Comparison of ENCODE assay signal across 8 mouse cellular contexts in the genomic region with DNA sequence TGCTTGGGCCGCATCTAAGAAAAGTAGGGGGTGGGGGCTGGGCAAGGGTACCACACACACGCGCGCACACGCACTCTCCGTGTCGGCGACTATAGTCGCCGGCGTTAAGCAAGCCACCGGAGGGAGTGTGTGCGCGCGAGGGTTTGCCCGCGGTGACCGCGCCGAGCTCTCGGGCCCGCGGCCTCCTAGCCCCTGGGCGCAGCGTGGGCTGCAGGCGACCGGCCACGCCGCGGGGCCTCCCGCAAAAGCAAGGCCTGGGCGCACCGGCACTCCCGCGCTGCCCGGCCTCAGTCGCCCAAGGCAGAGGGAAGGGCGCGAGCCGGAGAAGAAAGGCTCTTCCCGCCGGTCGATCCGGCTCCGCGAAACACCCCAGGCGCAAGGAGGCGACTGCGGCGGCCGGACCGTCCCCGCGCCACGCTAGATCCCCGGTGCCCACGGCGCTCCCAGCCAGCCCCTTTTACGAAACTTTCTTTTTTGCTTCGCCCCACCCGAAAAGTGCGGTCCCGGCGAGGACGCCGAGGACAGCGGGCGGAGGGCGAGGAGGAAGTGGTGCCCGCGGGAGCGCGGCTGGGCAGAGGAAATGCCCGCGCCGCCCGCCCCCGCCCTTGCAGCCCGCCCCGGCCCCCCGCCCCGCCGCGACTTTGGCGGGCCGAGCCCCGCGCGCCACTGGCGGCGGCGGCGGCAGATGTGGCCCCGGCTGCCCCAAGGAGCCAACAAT. TPM values are rescaled to one million over a fixed set of nuclear protein-coding genes. Genes with fewer than 3 reads are reported as not detected.
DNase-seq lines count a peak whose midpoint lies in the region; ATAC-seq lines count a peak whose summit lies in the region.

No protein-coding gene starts in this region.

- peak overlapping the region; percentile 85 for H3K4me2 ChIP-seq in heart, embryonic 13.5 days

- H3K27ac ChIP-seq in embryonic facial prominence, embryonic 10.5 days (replicated peaks): peak overlapping the region; percentile 99
- peak overlapping the region; percentile 97 for H3K27ac ChIP-seq in heart, embryonic 13.5 days (replicated peaks)

- H3K9me3 ChIP-seq in erythroblast, embryonic 14.5 days (ENCODE audit: control insufficient read depth, low read length): no peaks in the 10 kb centered on the region
- no peaks in the 10 kb centered on the region for H3K9me3 ChIP-seq in embryonic facial prominence, embryonic 10.5 days
- H3K9me3 ChIP-seq in heart, embryonic 13.5 days: no peaks in the 10 kb centered on the region

- DNase-seq in ZHBTc4 (ENCODE audit: low read depth, low spot score): peak; percentile 44
- DNase-seq in embryonic facial prominence, embryonic 10.5 days (ENCODE audit: low spot score): peak; percentile 75
- DNase-seq in kidney, postnatal 4 days: peak; percentile 70 to 76
- DNase-seq in yolk sac, embryonic 10.5 days (ENCODE audit: low spot score): peak; percentile 52

- H3K27me3 ChIP-seq in erythroblast, embryonic 14.5 days (ENCODE audit: control insufficient read depth): peaks cover 62% of the 10 kb centered on the region
- H3K27me3 ChIP-seq in embryonic facial prominence, embryonic 10.5 days (replicated peaks; ENCODE audit: low read depth, poor library complexity, severe bottlenecking): peaks cover 22% of the 10 kb centered on the region
- no peaks in the 10 kb centered on the region; the same call in 1 of the 2 replicates for H3K27me3 ChIP-seq in heart, embryonic 13.5 days (replicated peaks)

- ATAC-seq in erythroblast, adult 5-6 weeks (replicated peaks; ENCODE audit: low FRiP score, poor library complexity, severe bottlenecking): no peak
- ATAC-seq in heart, embryonic 13.5 days (ENCODE audit: extremely low read depth, insufficient number of reproducible peaks, low FRiP score, low TSS enrichment): no peak
- peak; percentile 55 for ATAC-seq in megakaryocyte, adult 5-6 weeks (ENCODE audit: poor library complexity, severe bottlenecking)

- peak overlapping the region; percentile 99 for H3K9ac ChIP-seq in heart, embryonic 13.5 days

- peaks cover 34% of the 10 kb centered on the region for H3K4me1 ChIP-seq in erythroblast, embryonic 14.5 days (ENCODE audit: control insufficient read depth)
- peaks cover 55% of the 10 kb centered on the region for H3K4me1 ChIP-seq in embryonic facial prominence, embryonic 10.5 days
- peaks cover 55% of the 10 kb centered on the region for H3K4me1 ChIP-seq in heart, embryonic 13.5 days

- no peaks in the 10 kb centered on the region for H3K36me3 ChIP-seq in erythroblast, embryonic 14.5 days (ENCODE audit: control insufficient read depth)
- no peaks in the 10 kb centered on the region for H3K36me3 ChIP-seq in embryonic facial prominence, embryonic 10.5 days (replicated peaks)
- H3K36me3 ChIP-seq in heart, embryonic 13.5 days: no peaks in the 10 kb centered on the region

- H3K4me3 ChIP-seq in erythroblast, embryonic 14.5 days (replicated peaks): peak overlapping the region; percentile 69
- H3K4me3 ChIP-seq in embryonic facial prominence, embryonic 10.5 days: peak overlapping the region; percentile 98
- H3K4me3 ChIP-seq in heart, embryonic 13.5 days: peak overlapping the region; percentile 95

- under 1% methylated on average over 94 of the region's 94 CpGs for WGBS in embryonic facial prominence, embryonic 10.5 days
- under 1% methylated on average over 86 of the region's 94 CpGs for WGBS in heart, embryonic 13.5 days

RNA-seq across cellular contexts. Expression of a gene that starts 1.3 kb away (rescaled TPM):
- polyA plus RNA-seq in erythroblast, embryonic 14.5 days (2012): not detected in 2 replicates
- not detected in 2 replicates for total RNA-seq in erythroblast, adult 5-6 weeks (2015; ENCODE audit: low replicate concordance)
- total RNA-seq in erythroblast, adult 5-6 weeks (2017; ENCODE audit: low replicate concordance): 0.28 and 4.8 TPM in 2 replicates
- polyA plus RNA-seq in embryonic facial prominence, embryonic 10.5 days (2016; fragmentation: Nextera tagmentation; extraction: Ambion mirVana): 74.3 and 77.5 TPM in 2 replicates
- polyA plus RNA-seq in heart, embryonic 13.5 days (2015; fragmentation: Nextera tagmentation; extraction: Ambion mirVana): 19.2 and 22.5 TPM in 2 replicates
- total RNA-seq in megakaryocyte, adult 5-6 weeks (2015): 0.41 and 0.51 TPM in 2 replicates
- 0.26 and 0.41 TPM in 2 replicates for total RNA-seq in megakaryocyte, adult 5-6 weeks (2017)

RNA-seq across cellular contexts. Expression of a gene that starts 2.3 kb away (rescaled TPM):
- polyA plus RNA-seq in erythroblast, embryonic 14.5 days (2012): 0.58 and 0.89 TPM in 2 replicates
- 11.1 and 21.3 TPM in 2 replicates for total RNA-seq in erythroblast, adult 5-6 weeks (2015; ENCODE audit: low replicate concordance)
- 9.5 and 11.6 TPM in 2 replicates for total RNA-seq in erythroblast, adult 5-6 weeks (2017; ENCODE audit: low replicate concordance)
- polyA plus RNA-seq in embryonic facial prominence, embryonic 10.5 days (2016; fragmentation: Nextera tagmentation; extraction: Ambion mirVana): 117 and 121 TPM in 2 replicates
- polyA plus RNA-seq in heart, embryonic 13.5 days (2015; fragmentation: Nextera tagmentation; extraction: Ambion mirVana): 46.8 and 50.6 TPM in 2 replicates
- 43.2 and 49.3 TPM in 2 replicates for total RNA-seq in megakaryocyte, adult 5-6 weeks (2015)
- 50.2 and 57.6 TPM in 2 replicates for total RNA-seq in megakaryocyte, adult 5-6 weeks (2017)

Comparison
In these comparisons a context has a peak if more than half of its experiments do, and no peak if none do; other contexts are left out.
1. RNA of a gene that starts 1.3 kb away (polyA plus RNA-seq): 74.3 to 77.5 TPM in embryonic facial prominence, embryonic 10.5 days and 19.2 to 22.5 TPM in heart, embryonic 13.5 days; not detected in erythroblast, embryonic 14.5 days; every median in the first group is over 10 times any median in the second.
2. RNA of a gene that starts 2.3 kb away (polyA plus RNA-seq): 117 to 121 TPM in embryonic facial prominence, embryonic 10.5 days and 46.8 to 50.6 TPM in heart, embryonic 13.5 days; 0.58 to 0.89 TPM in erythroblast, embryonic 14.5 days; every median in the first group is over 10 times any median in the second.
3. Peak in every context shown above with its lines, with median percentiles within 50 percentile points of each other: H3K4me3 ChIP-seq and DNase-seq.